In genomic region chr6:129423040-129423733, GRCm38 (mm10) we compare ENCODE assay signal across 10 mouse cellular contexts. TPM values are rescaled to one million over a fixed set of nuclear protein-coding genes. Genes with fewer than 3 reads are reported as not detected.
DNase-seq lines count a peak whose midpoint lies in the region; ATAC-seq and TF ChIP-seq lines count a peak whose summit lies in the region.
"Had no signal": no experiment of that assay in that cellular context is flagged by ENCODE, and none has a peak within 500 bp of the region (broad histone marks: within the 10 kb centered on the region; RNA-seq: fewer than 3 reads in every experiment).

No protein-coding gene starts in this region.

- intact Hi-C loops in heart, postnatal 25 days (cut with DNase I): no loop called here
- intact Hi-C loops in heart, adult 2 months (cut with DNase I): loop anchor here (2.0 kb wide), 2 partner anchors 14 to 28 kb away; partner anchors contain the start of gene Clec9a

- H3K9me3 ChIP-seq in kidney, embryonic 16.5 days (ENCODE audit: low read length): no peaks in the 10 kb centered on the region

- TF ChIP-seq EP300 in heart, adult 2 months (IDR thresholded peaks at IDR 0.05; ENCODE audit: insufficient read depth, low read depth, low read length): no peak

- no peaks in the 10 kb centered on the region for H3K79me2 ChIP-seq in heart, adult 2 months (replicated peaks; ENCODE audit: control insufficient read depth, insufficient read depth, low read length)

- no peak for TF ChIP-seq POLR2A in heart, adult 2 months (IDR thresholded peaks at IDR 0.05; ENCODE audit: insufficient read depth, low read depth, low read length)

- peak overlapping the region; percentile 44 for H3K27ac ChIP-seq in heart, adult 2 months
- H3K27ac ChIP-seq in kidney, embryonic 16.5 days (ENCODE audit: low read length): peak overlapping the region; percentile 7

- no peak overlapping the region for H3K4me2 ChIP-seq in kidney, embryonic 16.5 days (replicated peaks; ENCODE audit: low read depth, low read length)

- WGBS in heart, adult 2 months: 52% methylated on average over 4 of the region's 4 CpGs
- WGBS in kidney, embryonic 16.5 days: 54% methylated on average over 4 of the region's 4 CpGs

- ATAC-seq in kidney, embryonic 16.5 days (ENCODE audit: low FRiP score, low TSS enrichment): peak; percentile 83

- peaks cover 4% of the 10 kb centered on the region for H3K36me3 ChIP-seq in heart, adult 2 months (ENCODE audit: control insufficient read depth, insufficient read depth, low read length)
- no peaks in the 10 kb centered on the region for H3K36me3 ChIP-seq in kidney, embryonic 16.5 days (ENCODE audit: insufficient read depth, low read length)

- TF ChIP-seq CTCF in heart, adult 2 months (IDR thresholded peaks at IDR 0.05): no peak

- H3K9ac ChIP-seq in heart, adult 2 months (ENCODE audit: low read depth, low read length): no peak overlapping the region
- H3K9ac ChIP-seq in kidney, embryonic 16.5 days (replicated peaks; ENCODE audit: low read length): no peak overlapping the region

- peak; percentile 38 to 42 for DNase-seq in heart, adult 18-20 months
- no peak for DNase-seq in heart, postnatal 25 days (ENCODE audit: low spot score)
- DNase-seq in adipocyte (ENCODE audit: low spot score): peak; percentile 57
- DNase-seq in heart, adult 2 months: peak; percentile 25 to 37
- no peak for DNase-seq in layer of hippocampus, adult 9-11 months
- no peak for DNase-seq in cerebellum, adult 9-10 months
- no peak for DNase-seq in thymus, postnatal 25 days

- H3K4me3 ChIP-seq in heart, adult 2 months: no peak overlapping the region
- no peak overlapping the region for H3K4me3 ChIP-seq in kidney, embryonic 16.5 days (ENCODE audit: low read length)
- H3K4me3 ChIP-seq: erythroblast, embryonic 14.5 days had no signal

- no peaks in the 10 kb centered on the region for H3K27me3 ChIP-seq in heart, adult 2 months (ENCODE audit: control insufficient read depth, insufficient read depth, low read length)
- H3K27me3 ChIP-seq in kidney, embryonic 16.5 days (ENCODE audit: insufficient read depth, low read length): no peaks in the 10 kb centered on the region

- peaks cover 11% of the 10 kb centered on the region for H3K4me1 ChIP-seq in heart, adult 2 months (ENCODE audit: control insufficient read depth, insufficient read depth, low read length)
- H3K4me1 ChIP-seq in kidney, embryonic 16.5 days (ENCODE audit: insufficient read depth, low read length): peaks cover 9% of the 10 kb centered on the region

RNA-seq across cellular contexts. Expression of gene Clec9a, which starts 14.5 kb away (rescaled TPM):
- under 1 TPM in 1 of 2 experiments, not detected in 1; 0.62 TPM for total RNA-seq in heart, adult 18-20 months (2021)
- under 1 TPM in 1 of 2 experiments, not detected in 1; 0.28 TPM for total RNA-seq in heart, postnatal 25 days (2021)
- total RNA-seq in heart, adult 2 months (2021): under 1 TPM in 1 of 2 experiments, not detected in 1; 0.14 TPM
- 0.68 and 1.4 TPM in 2 replicates for polyA plus RNA-seq in heart, adult 2 months (2012; rRNA removed)
- 0.41 and 0.54 TPM in 2 replicates for polyA plus RNA-seq in kidney, embryonic 16.5 days (2015; fragmentation: Nextera tagmentation; extraction: Ambion mirVana)
- polyA plus RNA-seq: erythroblast, embryonic 14.5 days had no signal

RNA-seq across cellular contexts. Expression of gene Clec1b, which starts 26.1 kb away (rescaled TPM):
- 1 to 10 TPM; 1.0 to 1.2 TPM for total RNA-seq in heart, adult 18-20 months (2021)
- total RNA-seq in heart, postnatal 25 days (2021): 1 to 10 TPM in 1 of 2 experiments, under 1 TPM in 1; 0.81 to 2.2 TPM
- 1 to 10 TPM; 1.5 to 5.7 TPM for total RNA-seq in heart, adult 2 months (2021)
- 1.7 and 2.8 TPM in 2 replicates for polyA plus RNA-seq in heart, adult 2 months (2012; rRNA removed)
- 1.8 and 1.9 TPM in 2 replicates for polyA plus RNA-seq in kidney, embryonic 16.5 days (2015; fragmentation: Nextera tagmentation; extraction: Ambion mirVana)
- polyA plus RNA-seq: erythroblast, embryonic 14.5 days had no signal

RNA-seq across cellular contexts. Expression of gene Clec1a, which starts 28.6 kb away (rescaled TPM):
- total RNA-seq in heart, adult 18-20 months (2021): 10 to 100 TPM; 11.1 to 11.4 TPM
- total RNA-seq in heart, postnatal 25 days (2021): 10 to 100 TPM; 10.2 to 11.3 TPM
- total RNA-seq in heart, adult 2 months (2021): 10 to 100 TPM; 10.6 to 12.4 TPM
- 3.4 and 6.9 TPM in 2 replicates for polyA plus RNA-seq in heart, adult 2 months (2012; rRNA removed)
- polyA plus RNA-seq in kidney, embryonic 16.5 days (2015; fragmentation: Nextera tagmentation; extraction: Ambion mirVana): 11.3 and 12.8 TPM in 2 replicates
- polyA plus RNA-seq: erythroblast, embryonic 14.5 days had no signal

RNA-seq across cellular contexts. Expression of gene Clec12b, which starts 37.5 kb away (rescaled TPM):
- not detected for total RNA-seq in heart, adult 18-20 months (2021)
- under 1 TPM; 0.22 to 0.31 TPM for total RNA-seq in heart, postnatal 25 days (2021)
- under 1 TPM; 0.16 to 0.23 TPM for total RNA-seq in heart, adult 2 months (2021)
- 0.20 and 0.70 TPM in 2 replicates for polyA plus RNA-seq in heart, adult 2 months (2012; rRNA removed)
- polyA plus RNA-seq in kidney, embryonic 16.5 days (2015; fragmentation: Nextera tagmentation; extraction: Ambion mirVana): 0.11 TPM in 1 of 2 replicates, not detected in the other
- polyA plus RNA-seq: erythroblast, embryonic 14.5 days; neural tube, embryonic 11.5 days had no signal

Comparison
In these comparisons a context has a peak if more than half of its experiments do, and no peak if none do; other contexts are left out.
1. DNase-seq: peak in heart, adult 18-20 months (2 of 2), adipocyte (single experiment) and heart, adult 2 months (2 of 2); none in heart, postnatal 25 days (single experiment), layer of hippocampus, adult 9-11 months (single experiment), cerebellum, adult 9-10 months (single experiment) and thymus, postnatal 25 days (single experiment).